Mouse (Mus musculus): ENCODE results near the gene Myo1g. TPM values are rescaled to one million over a fixed set of nuclear protein-coding genes. Genes with fewer than 3 reads are reported as not detected.

Myo1g gene
- polyA plus RNA-seq, 1 experiment from 2014 or later = 0.63 TPM

GRCm38 (mm10) chr11:6471054-6471453, 49.7 kb downstream of the Myo1g start:
- ATAC-seq (replicated peaks; ENCODE audit: low FRiP score) (no peak), DNase-seq (ENCODE audit: low spot score) (no peak)
- Histone ChIP-seq H3K27ac (ENCODE audit: low read depth, low read length) (no peak overlapping the region), H3K9me3 (ENCODE audit: control insufficient read depth, low read length) (no peaks in the 10 kb centered on the region), H3K36me3 (ENCODE audit: control insufficient read depth, insufficient read depth, low read length) (peaks cover 3% of the 10 kb centered on the region; the same call in 1 of the 2 replicates), H3K4me3 (ENCODE audit: low read depth, low read length) (peak overlapping the region; percentile 17), H3K4me1 (replicated peaks; ENCODE audit: control insufficient read depth, insufficient read depth, low read length) (peaks cover 22% of the 10 kb centered on the region), H3K9ac (ENCODE audit: low read length) (no peak overlapping the region), H3K4me2 (ENCODE audit: low read depth, low read length, severe bottlenecking) (peak overlapping the region; percentile 39; the same call in 1 of the 2 replicates), H3K27me3 (ENCODE audit: control insufficient read depth, insufficient read depth, low read length) (no peaks in the 10 kb centered on the region)
- 71% methylated on average over 2 of the region's 2 CpGs for WGBS

- WGBS = 92% methylated on average over 2 of the region's 2 CpGs
- Histone ChIP-seq H3K9ac (ENCODE audit: low read length) (no peak overlapping the region), H3K4me3 (ENCODE audit: low read depth, low read length) (no peak overlapping the region), H3K9me3 (ENCODE audit: control insufficient read depth, low read length) (no peaks in the 10 kb centered on the region), H3K4me2 (ENCODE audit: low read depth, low read length, severe bottlenecking) (no peak overlapping the region), H3K27ac (ENCODE audit: low read depth, low read length) (no peak overlapping the region), H3K27me3 (ENCODE audit: control insufficient read depth, insufficient read depth, low read length) (no peaks in the 10 kb centered on the region), H3K36me3 (ENCODE audit: control insufficient read depth, insufficient read depth, low read length) (peaks cover 3% of the 10 kb centered on the region; the same call in 1 of the 2 replicates), H3K4me1 (replicated peaks; ENCODE audit: control insufficient read depth, insufficient read depth, low read length) (peaks cover 12% of the 10 kb centered on the region; the same call in 1 of the 2 replicates)
- no peak for ATAC-seq (replicated peaks; ENCODE audit: low FRiP score)
- no peak for DNase-seq (ENCODE audit: low spot score)
Measured at GRCm38 (mm10) chr11:6468541-6468940, 52.2 kb downstream of the Myo1g start.

GRCm38 (mm10) chr11:6465122-6465521, 55.6 kb downstream of the Myo1g start:
- WGBS = 43% methylated on average over 4 of the region's 4 CpGs
- H3K9ac ChIP-seq (ENCODE audit: low read length) = no peak overlapping the region
- H3K27me3 ChIP-seq (ENCODE audit: control insufficient read depth, insufficient read depth, low read length) = no peaks in the 10 kb centered on the region
- peak; percentile 69 for DNase-seq (ENCODE audit: low spot score)
- H3K4me3 ChIP-seq (ENCODE audit: low read depth, low read length) = no peak overlapping the region
- H3K9me3 ChIP-seq (ENCODE audit: control insufficient read depth, low read length) = no peaks in the 10 kb centered on the region
- ATAC-seq (replicated peaks; ENCODE audit: low FRiP score) = peak; percentile 36; the same call in 1 of the 2 replicates
- 0 out of 2 replicates have a peak, but pooled peaks cover 1% of the 10 kb centered on the region for H3K4me1 ChIP-seq (replicated peaks; ENCODE audit: control insufficient read depth, insufficient read depth, low read length)
- H3K36me3 ChIP-seq (ENCODE audit: control insufficient read depth, insufficient read depth, low read length) = peaks cover 3% of the 10 kb centered on the region; the same call in 1 of the 2 replicates
- no peak overlapping the region for H3K4me2 ChIP-seq (ENCODE audit: low read depth, low read length, severe bottlenecking)
- H3K27ac ChIP-seq (ENCODE audit: low read depth, low read length) = no peak overlapping the region

- Histone ChIP-seq H3K36me3 (ENCODE audit: control insufficient read depth, insufficient read depth, low read length) (peaks cover 3% of the 10 kb centered on the region; the same call in 1 of the 2 replicates), H3K9me3 (ENCODE audit: control insufficient read depth, low read length) (no peaks in the 10 kb centered on the region), H3K4me3 (ENCODE audit: low read depth, low read length) (no peak overlapping the region), H3K4me2 (ENCODE audit: low read depth, low read length, severe bottlenecking) (no peak overlapping the region), H3K4me1 (replicated peaks; ENCODE audit: control insufficient read depth, insufficient read depth, low read length) (no peaks in the 10 kb centered on the region), H3K27me3 (ENCODE audit: control insufficient read depth, insufficient read depth, low read length) (no peaks in the 10 kb centered on the region), H3K27ac (ENCODE audit: low read depth, low read length) (no peak overlapping the region), H3K9ac (ENCODE audit: low read length) (no peak overlapping the region)
- DNase-seq (ENCODE audit: low spot score) = no peak
- 88% methylated on average over 6 of the region's 6 CpGs for WGBS
- no peak for ATAC-seq (replicated peaks; ENCODE audit: low FRiP score)
Measured at GRCm38 (mm10) chr11:6463159-6463837, 57.5 kb downstream of the Myo1g start.

Small RNA genes within 50 kb of the gene (microRNA-seq; reads per million reads assigned to microRNA genes)
- not detected for gene Gm22123 (ENCODE audit: insufficient number of aligned reads)

Other genes with a start within 250 kb of the Myo1g start
- gene Tmed4, start 246.1 kb downstream of the Myo1g start, polyA plus RNA-seq (2014; fragmentation: Nextera tagmentation; extraction: Ambion mirVana) = 135 and 144 TPM in 2 replicates
- 105 and 109 TPM in 2 replicates for gene Ogdh, start 229.3 kb downstream of the Myo1g start, polyA plus RNA-seq (2014; fragmentation: Nextera tagmentation; extraction: Ambion mirVana)
- gene Zmiz2, start 131.9 kb downstream of the Myo1g start, polyA plus RNA-seq (2014; fragmentation: Nextera tagmentation; extraction: Ambion mirVana) = 22.3 and 28.9 TPM in 2 replicates
- 4,588 and 4,913 TPM in 2 replicates for gene Ppia, start 105.5 kb downstream of the Myo1g start, polyA plus RNA-seq (2014; fragmentation: Nextera tagmentation; extraction: Ambion mirVana)
- 962 and 982 TPM in 2 replicates for gene H2afv, start 76.5 kb downstream of the Myo1g start, polyA plus RNA-seq (2014; fragmentation: Nextera tagmentation; extraction: Ambion mirVana)
- 14.0 and 15.0 TPM in 2 replicates for gene Purb, start 45.0 kb downstream of the Myo1g start, polyA plus RNA-seq (2014; fragmentation: Nextera tagmentation; extraction: Ambion mirVana)
- gene Ccm2, start 25.9 kb upstream of the Myo1g start, polyA plus RNA-seq (2014; fragmentation: Nextera tagmentation; extraction: Ambion mirVana) = 90.8 and 97.2 TPM in 2 replicates
- gene Nacad, start 85.1 kb upstream of the Myo1g start, polyA plus RNA-seq (2014; fragmentation: Nextera tagmentation; extraction: Ambion mirVana) = 28.4 and 29.3 TPM in 2 replicates
- 53.0 TPM in 2 replicates for gene Tbrg4, start 105.1 kb upstream of the Myo1g start, polyA plus RNA-seq (2014; fragmentation: Nextera tagmentation; extraction: Ambion mirVana)
- gene Wap, start 117.7 kb upstream of the Myo1g start, polyA plus RNA-seq (2014; fragmentation: Nextera tagmentation; extraction: Ambion mirVana) = not detected in 2 replicates
- gene Ramp3, start 137.6 kb upstream of the Myo1g start, polyA plus RNA-seq (2014; fragmentation: Nextera tagmentation; extraction: Ambion mirVana) = 3.5 and 3.9 TPM in 2 replicates

All from forebrain, embryonic 11.5 days (tissue).